Mouse (Mus musculus) stomach, postnatal 0 days (tissue): ENCODE data around the gene Raf1. TPM values are rescaled to one million over a fixed set of nuclear protein-coding genes. Genes with fewer than 3 reads are reported as not detected.
"Not testable (repeated sequence)": the region's sequence is repeated elsewhere in the genome, so short reads cannot be mapped to it uniquely, and the experiment has no call there.

Experiments used
- ATAC-seq: fragments of 200-750 bp; cut with Nextera tagmentation; 2 replicates; pipeline ENCODE4 v1.8.0; 2017; ENCODE audit not compliant: low FRiP score, low TSS enrichment
- DNase-seq: peaks from one replicate; pipeline ENCODE4 v3.0.0-alpha.2; 2016; ENCODE audit warnings: low spot score
- H3K27ac ChIP-seq: fragments of 300-500 bp; sonication (generic); replicated peaks from 2 replicates; pipeline ENCODE4 v1.5.1; 2014; ENCODE audit warnings: mild to moderate bottlenecking, control low read depth
- H3K27me3 ChIP-seq: fragments of 300-500 bp; sonication (generic); 2 replicates; pipeline ENCODE4 v1.6.1; 2014; ENCODE audit warnings: low read length; ENCODE audit not compliant: control insufficient read depth, insufficient read depth
- H3K36me3 ChIP-seq: fragments of 300-500 bp; sonication (generic); 2 replicates; pipeline ENCODE4 v1.6.1; 2014; ENCODE audit warnings: low read length, mixed read lengths; ENCODE audit not compliant: control insufficient read depth, insufficient read depth
- H3K4me1 ChIP-seq: fragments of 300-500 bp; sonication (generic); replicated peaks from 2 replicates; pipeline ENCODE4 v1.6.1; 2014; ENCODE audit warnings: antibody characterized with exemption; ENCODE audit not compliant: control insufficient read depth, insufficient read depth
- H3K4me2 ChIP-seq: fragments of 300-500 bp; sonication (generic); replicated peaks from 2 replicates; pipeline ENCODE4 v1.6.1; 2014; ENCODE audit warnings: low read depth, mild to moderate bottlenecking, control low read depth, moderate library complexity
- H3K4me3 ChIP-seq: fragments of 300-500 bp; sonication (generic); 2 replicates; pipeline ENCODE4 v1.5.1; 2014; ENCODE audit warnings: low read depth, low read length, control low read depth
- H3K9ac ChIP-seq: fragments of 300-500 bp; sonication (generic); 2 replicates; pipeline ENCODE4 v1.6.1; 2014; ENCODE audit warnings: mild to moderate bottlenecking, low read length, control low read depth, mixed read lengths
- H3K9me3 ChIP-seq: fragments of 300-500 bp; sonication (generic); 2 replicates; pipeline ENCODE4 v1.6.1; 2016; ENCODE audit warnings: low read length; ENCODE audit not compliant: control insufficient read depth
- CTCF ChIP-seq: IDR thresholded peaks from 2 replicates; pipeline ENCODE4 v1.5.1; 2016; ENCODE audit warnings: antibody characterized with exemption, low read depth, mild to moderate bottlenecking, moderate library complexity
- EP300 ChIP-seq: optimal IDR thresholded peaks from 2 replicates; pipeline ENCODE3; 2016; ENCODE audit warnings: antibody characterized with exemption
- WGBS: fragments of 180-500 bp; shearing (Covaris S2); extraction: QIAGEN DNeasy Blood & Tissue Kit; methylation state at CpG from one replicate; pipeline ENCODE4 v1.1.7; 2014; 5-methylcytosine and 5-hydroxymethylcytosine counted together
- polyA plus RNA-seq: library from polyadenylated mRNA; unstranded; fragments of >200 nt; fragmentation: Nextera tagmentation; extraction: Ambion mirVana; gene quantifications from 2 replicates; pipeline ENCODE4 v1.2.1, GENCODE M21; 2015

The Raf1 gene
- polyA plus RNA-seq, 1 experiment from 2014 or later = 67.1 TPM

GRCm38 (mm10) chr6:115643315-115643714 is 33.1 kb downstream of the Raf1 start:
- no peaks in the 10 kb centered on the region for H3K27me3 ChIP-seq
- no peak for ATAC-seq
- no peak for DNase-seq
- H3K4me3 ChIP-seq = no peak overlapping the region
- H3K4me2 ChIP-seq = no peak overlapping the region
- H3K27ac ChIP-seq = no peak overlapping the region
- TF ChIP-seq CTCF = no peak
- no peaks in the 10 kb centered on the region for H3K9me3 ChIP-seq
- H3K9ac ChIP-seq = no peak overlapping the region
- H3K36me3 ChIP-seq = 0 out of 2 replicates have a peak, but pooled peaks cover 2% of the 10 kb centered on the region
- H3K4me1 ChIP-seq = no peaks in the 10 kb centered on the region
- 42% methylated on average over 1 of the region's 1 CpGs for WGBS

GRCm38 (mm10) chr6:115638188-115638587 is 38.2 kb downstream of the Raf1 start:
- not testable (repeated sequence) for H3K9ac ChIP-seq, ATAC-seq, H3K27ac ChIP-seq, DNase-seq, H3K27me3 ChIP-seq, H3K4me2 ChIP-seq, H3K4me1 ChIP-seq, H3K9me3 ChIP-seq, H3K4me3 ChIP-seq
- WGBS = 94% methylated on average over 7 of the region's 7 CpGs
- peaks cover 12% of the 10 kb centered on the region; the same call in 1 of the 2 replicates for H3K36me3 ChIP-seq

- Histone ChIP-seq H3K9ac (no peak overlapping the region), H3K36me3 (peaks cover 18% of the 10 kb centered on the region)
- TF ChIP-seq EP300 = no peak
- no peak for TF ChIP-seq CTCF
Observed at GRCm38 (mm10) chr6:115634015-115634414, 42.4 kb downstream of the Raf1 start.

GRCm38 (mm10) chr6:115631056-115631795 is 45.2 kb downstream of the Raf1 start:
- WGBS = 84% methylated on average over 3 of the region's 3 CpGs
- Histone ChIP-seq H3K4me1 (no peaks in the 10 kb centered on the region), H3K4me3 (no peak overlapping the region), H3K9me3 (no peaks in the 10 kb centered on the region), H3K27ac (no peak overlapping the region), H3K27me3 (no peaks in the 10 kb centered on the region), H3K9ac (no peak overlapping the region), H3K4me2 (no peak overlapping the region), H3K36me3 (peaks cover 23% of the 10 kb centered on the region)
- ATAC-seq (no peak), DNase-seq (no peak)
- no peak for TF ChIP-seq CTCF
- no peak for TF ChIP-seq EP300

More at GRCm38 (mm10) chr6:115634015-115634414, 42.4 kb downstream of the Raf1 start:
- Histone ChIP-seq H3K4me2 (no peak overlapping the region), H3K4me3 (no peak overlapping the region), H3K9me3 (no peaks in the 10 kb centered on the region), H3K27ac (no peak overlapping the region), H3K27me3 (no peaks in the 10 kb centered on the region), H3K4me1 (no peaks in the 10 kb centered on the region)
- ATAC-seq (peak; percentile 87), DNase-seq (peak; percentile 42)
- WGBS = 82% methylated on average over 2 of the region's 2 CpGs

GRCm38 (mm10) chr6:115626121-115626520 is 50.3 kb downstream of the Raf1 start:
- TF ChIP-seq EP300 = no peak
- no peak for TF ChIP-seq CTCF
- DNase-seq = no peak
- no peaks in the 10 kb centered on the region for H3K9me3 ChIP-seq
- no peaks in the 10 kb centered on the region for H3K27me3 ChIP-seq
- no peak overlapping the region for H3K27ac ChIP-seq
- no peaks in the 10 kb centered on the region for H3K4me1 ChIP-seq
- ATAC-seq = no peak
- H3K4me2 ChIP-seq = no peak overlapping the region
- no peak overlapping the region for H3K4me3 ChIP-seq
- 87% methylated on average over 5 of the region's 5 CpGs for WGBS
- peaks cover 27% of the 10 kb centered on the region for H3K36me3 ChIP-seq
- H3K9ac ChIP-seq = no peak overlapping the region

GRCm38 (mm10) chr6:115620942-115621341 is 55.5 kb downstream of the Raf1 start:
- TF ChIP-seq CTCF (no peak), EP300 (no peak)
- Histone ChIP-seq H3K36me3 (peaks cover 50% of the 10 kb centered on the region), H3K4me1 (no peaks in the 10 kb centered on the region), H3K27me3 (no peaks in the 10 kb centered on the region), H3K4me3 (no peak overlapping the region), H3K9ac (no peak overlapping the region), H3K4me2 (no peak overlapping the region), H3K27ac (no peak overlapping the region), H3K9me3 (no peaks in the 10 kb centered on the region)
- 39% methylated on average over 1 of the region's 1 CpGs for WGBS
- DNase-seq (no peak), ATAC-seq (no peak)
